In the genomic region with DNA sequence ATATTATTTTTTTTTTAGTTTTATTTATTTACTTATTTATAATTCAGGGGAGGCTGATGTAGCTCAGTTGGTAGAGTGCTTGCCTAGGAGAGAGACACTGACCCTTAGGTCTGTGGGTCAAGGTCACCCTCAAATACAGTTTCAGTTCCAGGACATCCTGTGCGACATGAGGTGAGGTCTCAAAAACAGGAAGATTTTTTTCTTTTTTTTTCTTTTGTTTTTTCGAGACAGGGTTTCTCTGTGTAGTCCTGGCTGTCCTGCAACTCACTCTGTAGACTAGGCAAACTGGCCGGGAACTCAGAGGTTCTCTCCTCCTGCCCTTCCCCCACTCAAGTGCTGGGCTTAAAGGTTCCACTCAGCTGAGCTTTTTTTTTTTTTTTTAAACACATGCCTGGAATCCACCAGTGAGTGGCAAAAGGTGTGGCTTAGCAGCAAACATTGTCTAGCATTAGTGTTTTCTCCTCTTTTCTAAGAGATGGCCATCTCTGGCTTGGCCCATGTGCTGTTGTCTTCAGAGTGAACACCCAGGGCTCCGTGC, we compare ENCODE assay signal across 12 mouse cellular contexts. TPM values are rescaled to one million over a fixed set of nuclear protein-coding genes. Genes with fewer than 3 reads are reported as not detected.
DNase-seq lines count a peak whose midpoint lies in the region; ATAC-seq and TF ChIP-seq lines count a peak whose summit lies in the region.
"Had no signal": no experiment of that assay in that cellular context is flagged by ENCODE, and none has a peak within 500 bp of the region (broad histone marks: within the 10 kb centered on the region; RNA-seq: fewer than 3 reads in every experiment).

No protein-coding gene starts in this region.

- H3K9ac ChIP-seq in forebrain, embryonic 16.5 days (replicated peaks; ENCODE audit: low read depth, low read length), result no peak overlapping the region

- TF ChIP-seq POLR2A in embryonic fibroblast, embryonic 13.5 days (IDR thresholded peaks at IDR 0.05; ENCODE audit: low read depth, low read length), result no peak

- peaks cover 4% of the 10 kb centered on the region; the same call in 1 of the 2 replicates for H3K27me3 ChIP-seq in forebrain, embryonic 16.5 days (replicated peaks; ENCODE audit: control insufficient read depth, insufficient read depth, low read length)

- 62% methylated on average over 4 of the region's 4 CpGs for WGBS in forebrain, embryonic 16.5 days

- no peak overlapping the region for H3K4me2 ChIP-seq in forebrain, embryonic 16.5 days (ENCODE audit: low read length)

- H3K9me3 ChIP-seq in forebrain, embryonic 16.5 days (ENCODE audit: control insufficient read depth, low read length), result no peaks in the 10 kb centered on the region

- DNase-seq in kidney, adult 11 months, result peak; percentile 45
- no peak for DNase-seq in kidney, adult 18-20 months
- DNase-seq in kidney, postnatal 25 days, result peak; percentile 52 to 71
- DNase-seq in lung, postnatal 14 days, result peak; percentile 45
- no peak for DNase-seq in retina, embryonic 14.5 days (ENCODE audit: low spot score)
- DNase-seq: cerebellum, adult 11-12 months; heart, adult 11 months; heart, postnatal 14 days; layer of hippocampus, postnatal 36 days; thymus, postnatal 4 days had no signal

- no peak overlapping the region for H3K4me3 ChIP-seq in embryonic fibroblast, embryonic 13.5 days (ENCODE audit: insufficient read depth, low read length)
- H3K4me3 ChIP-seq in forebrain, embryonic 16.5 days (replicated peaks; ENCODE audit: low read length), result no peak overlapping the region

- H3K36me3 ChIP-seq in forebrain, embryonic 16.5 days (ENCODE audit: control insufficient read depth, insufficient read depth), result no peaks in the 10 kb centered on the region

- H3K4me1 ChIP-seq in embryonic fibroblast, embryonic 13.5 days (ENCODE audit: control insufficient read depth, insufficient read depth, low read length), result 0 out of 2 replicates have a peak, but pooled peaks cover 3% of the 10 kb centered on the region
- peaks cover 30% of the 10 kb centered on the region for H3K4me1 ChIP-seq in forebrain, embryonic 16.5 days (replicated peaks; ENCODE audit: control insufficient read depth, insufficient read depth, low read length)

- no peak for ATAC-seq in forebrain, embryonic 16.5 days

- H3K27ac ChIP-seq in embryonic fibroblast, embryonic 13.5 days (ENCODE audit: insufficient read depth, low read length), result peak overlapping the region; percentile 27; the same call in 1 of the 2 replicates
- no peak overlapping the region for H3K27ac ChIP-seq in forebrain, embryonic 16.5 days (ENCODE audit: low read length)

- no peak for TF ChIP-seq CTCF in embryonic fibroblast, embryonic 13.5 days (IDR thresholded peaks at IDR 0.05; ENCODE audit: borderline replicate concordance, insufficient read depth, low read length)

RNA-seq across cellular contexts. Expression of gene Bbc3, which starts 7.1 kb away (rescaled TPM):
- 15.8 and 19.9 TPM in 2 replicates for polyA plus RNA-seq in embryonic fibroblast, embryonic 13.5 days (2011; ENCODE audit: insufficient read length, low read depth, missing spikeins)
- 17.6 and 18.9 TPM in 2 replicates for polyA plus RNA-seq in forebrain, embryonic 16.5 days (2015; fragmentation: Nextera tagmentation; extraction: Ambion mirVana)

RNA-seq across cellular contexts. Expression of gene Ccdc9, which starts 28.7 kb away (rescaled TPM):
- 66.0 and 70.9 TPM in 2 replicates for polyA plus RNA-seq in embryonic fibroblast, embryonic 13.5 days (2011; ENCODE audit: insufficient read length, low read depth, missing spikeins)
- 25.0 and 29.4 TPM in 2 replicates for polyA plus RNA-seq in forebrain, embryonic 16.5 days (2015; fragmentation: Nextera tagmentation; extraction: Ambion mirVana)

RNA-seq across cellular contexts. Expression of gene Inafm1, which starts 41.9 kb away (rescaled TPM):
- polyA plus RNA-seq in embryonic fibroblast, embryonic 13.5 days (2011; ENCODE audit: insufficient read length, low read depth, missing spikeins), result 11.1 and 11.6 TPM in 2 replicates
- 23.3 and 27.2 TPM in 2 replicates for polyA plus RNA-seq in forebrain, embryonic 16.5 days (2015; fragmentation: Nextera tagmentation; extraction: Ambion mirVana)

RNA-seq across cellular contexts. Expression of gene C5ar1, which starts 56.0 kb away (rescaled TPM):
- 0.60 and 5.3 TPM in 2 replicates for polyA plus RNA-seq in embryonic fibroblast, embryonic 13.5 days (2011; ENCODE audit: insufficient read length, low read depth, missing spikeins)
- 1.2 and 2.0 TPM in 2 replicates for polyA plus RNA-seq in forebrain, embryonic 16.5 days (2015; fragmentation: Nextera tagmentation; extraction: Ambion mirVana)

Comparison
In these comparisons a context has a peak if more than half of its experiments do, and no peak if none do; other contexts are left out.
1. DNase-seq: peak in kidney, adult 11 months (single experiment), kidney, postnatal 25 days (2 of 2) and lung, postnatal 14 days (single experiment); none in kidney, adult 18-20 months (single experiment) and retina, embryonic 14.5 days (single experiment).